Mouse (Mus musculus) erythroblast, adult 5-6 weeks (primary cell): Measurements from ENCODE around the gene Snip1. TPM values are rescaled to one million over a fixed set of nuclear protein-coding genes. Genes with fewer than 3 reads are reported as not detected.

Experiments used
- ATAC-seq: replicated peaks from 2 replicates; pipeline ENCODE4 v1.8.0; 2016; ENCODE audit warnings: moderate number of reproducible peaks, mild to moderate bottlenecking, moderate TSS enrichment, inconsistent platforms; ENCODE audit not compliant: poor library complexity, low FRiP score, severe bottlenecking
- total RNA-seq, 2 experiments: library from RNA; stranded (forward) in 1 of 2; stranded (reverse) in 1 of 2; fragments of 150-400 nt in 1 of 2; fragments of 200-764, 138-1000 nt in 1 of 2; gene quantifications; 2 replicates each; pipeline versions ENCODE4 v1.2.3 to v1.2.4; 2015 to 2017; ENCODE audit warnings: low replicate concordance in 2 of 2

Gene Snip1
- total RNA-seq, 2 experiments from 2014 or later = 7.5 to 9.8 TPM

DNA sequence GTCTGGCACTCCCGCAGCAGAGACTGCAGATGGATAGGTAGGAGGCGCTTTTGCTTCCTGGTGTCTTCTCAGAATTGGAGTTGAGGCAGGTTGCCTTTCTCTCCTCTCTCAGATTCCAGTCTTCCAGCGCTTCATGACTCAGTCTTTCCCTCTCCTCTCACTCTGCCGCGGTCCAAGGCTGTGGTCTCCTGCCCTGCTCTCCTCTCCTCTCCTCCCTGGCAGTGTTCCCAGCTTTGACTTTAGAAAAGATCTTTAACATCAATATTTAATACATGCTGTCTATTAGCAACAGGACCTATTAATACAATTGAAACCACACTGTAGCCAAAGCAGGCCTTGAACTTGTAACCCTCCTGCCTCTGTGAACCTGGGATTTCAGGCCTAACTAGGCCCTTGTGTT is 29.6 kb downstream of the Snip1 start:
- no peak for ATAC-seq

DNA sequence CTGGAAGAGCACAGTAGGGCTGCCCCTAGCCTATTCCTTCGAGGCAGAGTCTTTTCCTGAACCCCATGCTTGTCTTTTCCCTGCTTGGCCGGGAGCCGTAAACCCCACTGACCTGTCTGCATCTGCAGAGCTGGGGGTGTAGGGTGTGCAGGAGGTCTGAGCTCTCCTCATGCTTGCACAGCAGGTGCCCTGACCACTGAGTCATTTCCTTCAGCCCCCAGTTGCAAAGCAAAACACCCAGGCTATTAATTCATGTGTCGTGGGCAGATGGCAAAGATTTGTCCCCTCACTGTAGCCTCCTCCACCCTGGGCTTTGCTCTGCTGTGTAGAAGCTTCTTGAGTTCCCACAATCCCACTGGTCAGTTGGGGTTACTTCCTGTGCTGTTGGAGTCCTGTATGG is 30.9 kb downstream of the Snip1 start:
- ATAC-seq = no peak

DNA sequence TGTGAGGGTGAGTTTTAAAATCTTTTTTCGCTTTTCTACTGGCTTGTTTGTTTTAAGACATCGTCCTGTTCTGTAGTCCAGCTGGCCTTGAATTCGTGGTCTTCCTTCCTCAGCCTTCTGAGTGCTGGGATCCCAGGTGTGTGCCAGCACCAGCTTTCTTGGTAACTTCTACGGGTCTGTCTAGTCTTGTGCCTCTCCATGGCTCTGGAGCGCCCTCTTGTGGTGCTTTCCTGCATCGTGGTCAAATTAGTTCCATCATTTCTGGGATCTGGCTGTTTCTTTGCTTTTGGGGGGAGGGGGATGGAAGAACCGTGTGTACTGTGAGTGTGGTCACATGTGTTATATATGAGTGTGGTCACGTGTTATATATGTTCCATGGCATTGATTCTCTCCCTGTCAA is 33.0 kb downstream of the Snip1 start:
- peak; percentile 76 for ATAC-seq

DNA sequence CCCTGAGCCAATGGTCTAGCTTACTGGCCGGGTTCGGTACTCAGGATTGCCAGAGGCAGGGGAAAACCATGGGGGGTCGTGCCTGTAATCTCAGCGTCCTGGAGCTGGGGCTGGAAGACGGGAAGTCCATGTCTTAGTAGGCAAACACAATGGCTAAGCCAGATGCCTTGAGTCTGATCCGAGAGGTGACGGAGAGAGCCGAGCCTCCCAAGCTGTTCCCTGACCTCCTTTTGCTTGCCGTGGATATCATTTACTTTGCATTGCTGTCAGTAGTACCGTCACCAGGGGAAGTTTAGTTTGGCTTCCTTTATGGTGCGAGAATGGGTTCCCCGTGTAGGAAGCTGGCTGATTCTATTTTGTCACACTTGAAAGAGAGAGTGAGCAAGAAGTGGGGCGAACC is 34.9 kb downstream of the Snip1 start:
- no peak for ATAC-seq

DNA sequence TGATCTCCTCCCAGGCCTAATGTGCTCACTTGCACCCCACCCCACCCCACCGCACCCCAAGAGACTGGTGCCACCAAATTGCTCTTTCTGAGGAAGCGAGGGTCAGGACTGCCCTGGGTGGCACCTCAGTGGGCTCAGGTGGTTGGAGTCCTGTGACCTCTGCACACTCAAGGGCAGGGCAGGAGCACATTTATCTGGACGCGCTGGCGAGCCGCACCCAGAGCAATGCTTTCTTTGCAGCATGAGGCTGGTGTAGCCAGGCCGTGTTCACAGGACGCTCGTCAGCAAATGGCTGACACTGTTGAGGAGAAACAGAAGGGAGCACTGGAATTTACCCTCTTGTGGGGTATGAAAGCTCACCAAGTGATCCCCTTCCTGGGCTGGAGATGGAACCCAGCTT is 38.9 kb downstream of the Snip1 start:
- no peak for ATAC-seq

DNA sequence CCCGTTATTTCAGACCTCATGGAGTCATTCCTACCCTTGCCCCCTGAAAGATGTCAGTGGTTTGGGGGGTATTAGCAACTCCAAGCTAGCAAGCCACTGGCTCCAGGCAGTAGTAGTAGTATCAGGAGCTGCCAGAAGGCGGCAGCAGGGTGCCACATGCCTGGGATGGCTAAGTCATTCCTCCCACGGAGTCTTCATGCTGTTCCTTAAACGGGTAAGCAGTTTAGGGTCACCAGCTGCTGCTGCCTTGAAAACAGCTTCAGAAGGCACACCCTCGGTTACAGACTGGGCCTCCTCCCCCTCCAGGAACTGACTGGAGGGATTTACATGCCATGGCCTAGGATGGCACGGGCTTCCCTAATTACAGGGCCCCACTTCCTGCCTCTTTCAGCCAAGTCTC is 48.2 kb downstream of the Snip1 start:
- ATAC-seq = peak; percentile 79

DNA sequence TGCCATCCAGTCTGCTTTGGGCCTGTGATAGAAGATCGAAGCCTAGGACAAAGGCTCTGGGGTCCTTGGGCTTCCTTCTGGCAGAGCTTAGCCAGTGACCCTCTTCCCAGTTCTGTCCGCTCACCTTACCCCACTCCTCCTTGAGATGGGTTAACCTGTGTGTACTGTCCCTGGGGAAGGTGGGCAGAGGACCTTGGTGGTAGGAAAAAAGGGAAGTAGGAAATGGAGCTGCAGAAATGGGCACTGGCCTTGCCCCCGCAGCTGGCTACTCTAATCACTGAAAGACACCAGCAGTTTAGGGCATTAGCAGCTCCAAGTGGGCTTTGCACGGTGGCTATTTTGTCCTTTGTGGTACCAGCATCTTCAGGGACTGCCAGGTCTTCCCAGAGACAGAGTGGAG is 48.6 kb downstream of the Snip1 start:
- ATAC-seq = no peak

DNA sequence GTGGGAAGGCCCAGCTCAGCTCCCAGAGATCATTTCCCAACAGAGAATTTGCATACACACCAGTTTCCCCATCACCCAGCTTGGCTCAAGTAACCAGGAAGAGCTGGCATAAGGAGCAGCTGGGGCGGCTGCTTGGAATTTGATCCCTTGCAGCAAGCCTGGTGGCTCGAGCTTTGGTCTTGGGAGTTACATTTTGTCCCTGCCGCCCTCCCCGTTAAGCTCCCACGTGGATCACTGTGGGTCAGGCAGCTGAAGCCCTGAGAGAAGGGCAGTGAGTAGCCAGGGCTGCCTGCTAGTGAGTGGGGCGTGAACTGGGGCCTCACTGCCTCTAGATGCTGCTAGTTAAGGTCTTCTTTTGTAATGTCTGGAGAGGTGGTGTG is 49.2 kb downstream of the Snip1 start:
- ATAC-seq = no peak

DNA sequence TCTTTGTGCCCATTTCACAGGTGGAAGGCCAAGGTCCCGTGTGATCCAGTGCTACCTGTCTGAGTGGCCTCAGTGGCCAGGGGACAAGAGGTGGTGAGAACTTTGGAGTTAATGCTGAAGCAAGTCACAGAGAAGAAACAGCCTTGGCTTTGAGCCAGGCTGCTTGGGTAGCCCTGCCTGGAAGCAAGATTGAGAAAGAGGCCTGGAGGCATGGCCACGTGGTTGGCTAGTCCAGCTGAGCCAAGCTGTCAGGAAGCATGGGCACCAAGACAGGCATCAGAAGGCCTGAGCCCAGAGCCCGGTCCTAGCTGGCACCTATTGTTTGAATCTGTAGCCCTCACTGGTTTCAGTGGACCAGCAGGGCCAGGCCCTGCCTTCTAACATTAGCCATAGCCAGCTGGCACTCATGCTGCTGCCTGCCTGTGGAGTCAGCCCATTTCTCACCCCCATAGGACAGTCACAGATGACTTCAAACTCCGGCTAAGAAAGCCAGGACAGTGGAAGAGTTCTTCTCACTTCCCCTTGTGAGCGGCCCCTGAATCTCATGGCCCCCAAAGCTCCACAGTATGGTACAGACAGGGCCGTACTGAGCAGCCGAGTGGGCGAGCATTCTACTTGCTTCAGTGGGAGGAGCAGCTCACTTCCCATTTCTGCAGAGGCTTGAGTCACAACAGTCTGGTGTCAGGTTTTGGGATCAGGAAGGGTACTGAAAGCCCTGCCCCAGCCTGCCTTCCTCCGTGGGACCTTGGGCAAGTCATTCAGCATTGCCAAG is 49.8 kb downstream of the Snip1 start:
- ATAC-seq = no peak

DNA sequence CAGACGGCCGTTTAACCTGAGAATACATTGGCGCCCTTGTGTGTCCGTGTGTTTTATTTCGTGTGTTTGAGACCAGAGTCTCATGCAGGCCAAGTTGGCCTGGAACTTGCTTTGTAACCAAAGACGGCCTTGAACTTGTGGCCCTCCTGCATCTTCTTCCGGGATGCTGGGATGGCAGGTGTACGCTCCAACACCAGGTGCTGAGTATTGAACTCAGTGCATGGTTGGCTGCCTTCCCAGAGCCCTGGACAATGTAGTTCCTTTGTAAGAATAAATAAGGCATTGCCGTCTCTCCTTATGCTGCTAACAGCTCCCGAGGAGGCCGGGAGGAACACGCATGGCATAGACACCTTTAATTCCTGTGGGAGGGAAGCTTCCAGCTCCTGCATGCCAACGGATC is 50.5 kb downstream of the Snip1 start:
- no peak for ATAC-seq

DNA sequence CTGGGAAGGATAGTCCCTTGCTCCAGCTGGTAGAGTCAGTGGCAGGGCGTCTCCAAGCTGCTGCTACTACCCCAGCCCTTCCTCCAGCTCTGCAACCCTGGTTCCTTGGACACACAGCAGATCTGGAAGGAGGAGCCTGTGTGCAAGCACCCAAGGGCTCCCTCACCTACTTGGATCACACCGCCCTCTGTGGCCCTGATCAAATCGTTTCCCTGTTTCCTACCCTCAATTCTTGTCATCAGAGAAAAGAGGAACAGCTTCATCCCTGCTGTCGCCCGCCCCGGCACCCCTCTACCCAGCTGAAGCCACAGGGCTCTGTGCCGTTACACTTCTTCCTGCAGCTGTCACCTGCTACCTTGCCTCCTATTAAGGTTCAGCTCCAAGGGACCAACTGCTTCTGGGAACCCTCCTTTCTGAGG is 51.4 kb downstream of the Snip1 start:
- no peak for ATAC-seq

DNA sequence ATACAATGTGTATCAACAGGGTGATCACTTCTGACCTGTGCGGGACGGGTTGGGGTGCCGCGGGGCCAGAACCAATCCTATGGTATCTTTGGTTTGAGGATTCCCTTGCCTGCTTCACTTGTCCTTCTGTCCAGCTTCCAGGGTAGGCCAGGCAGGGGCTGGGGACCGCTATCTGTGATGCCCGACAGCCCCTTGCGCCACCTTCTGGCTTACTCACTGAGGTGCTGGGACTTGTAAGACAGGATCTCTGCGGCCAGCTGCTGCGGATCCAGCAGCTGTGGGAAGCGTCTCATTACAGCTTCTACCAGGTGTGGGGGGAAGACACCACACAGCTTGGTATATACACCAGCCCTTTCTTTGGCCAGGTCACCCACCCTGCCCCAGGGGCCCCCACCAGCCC is 52.6 kb downstream of the Snip1 start:
- ATAC-seq = no peak

DNA sequence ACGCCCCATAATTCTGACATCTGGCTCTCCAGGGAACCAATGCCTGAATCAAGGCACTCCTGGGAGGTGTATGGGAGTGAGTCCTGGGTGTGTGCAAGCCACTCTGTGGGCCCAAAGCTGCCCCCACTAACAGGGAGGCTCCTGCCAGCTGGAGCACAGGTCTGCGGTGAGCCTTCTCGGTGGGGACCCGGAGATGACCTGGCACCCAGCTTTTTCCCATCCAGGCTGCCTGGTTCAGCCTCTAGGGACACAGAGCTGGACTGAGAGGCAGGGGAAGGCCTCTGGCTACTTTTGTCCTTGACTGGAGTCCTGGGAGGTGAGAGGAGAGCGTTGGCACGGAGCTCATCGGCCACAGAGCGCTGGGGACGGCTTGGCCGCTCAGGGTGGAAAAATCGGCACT is 53.2 kb downstream of the Snip1 start:
- ATAC-seq = no peak

DNA sequence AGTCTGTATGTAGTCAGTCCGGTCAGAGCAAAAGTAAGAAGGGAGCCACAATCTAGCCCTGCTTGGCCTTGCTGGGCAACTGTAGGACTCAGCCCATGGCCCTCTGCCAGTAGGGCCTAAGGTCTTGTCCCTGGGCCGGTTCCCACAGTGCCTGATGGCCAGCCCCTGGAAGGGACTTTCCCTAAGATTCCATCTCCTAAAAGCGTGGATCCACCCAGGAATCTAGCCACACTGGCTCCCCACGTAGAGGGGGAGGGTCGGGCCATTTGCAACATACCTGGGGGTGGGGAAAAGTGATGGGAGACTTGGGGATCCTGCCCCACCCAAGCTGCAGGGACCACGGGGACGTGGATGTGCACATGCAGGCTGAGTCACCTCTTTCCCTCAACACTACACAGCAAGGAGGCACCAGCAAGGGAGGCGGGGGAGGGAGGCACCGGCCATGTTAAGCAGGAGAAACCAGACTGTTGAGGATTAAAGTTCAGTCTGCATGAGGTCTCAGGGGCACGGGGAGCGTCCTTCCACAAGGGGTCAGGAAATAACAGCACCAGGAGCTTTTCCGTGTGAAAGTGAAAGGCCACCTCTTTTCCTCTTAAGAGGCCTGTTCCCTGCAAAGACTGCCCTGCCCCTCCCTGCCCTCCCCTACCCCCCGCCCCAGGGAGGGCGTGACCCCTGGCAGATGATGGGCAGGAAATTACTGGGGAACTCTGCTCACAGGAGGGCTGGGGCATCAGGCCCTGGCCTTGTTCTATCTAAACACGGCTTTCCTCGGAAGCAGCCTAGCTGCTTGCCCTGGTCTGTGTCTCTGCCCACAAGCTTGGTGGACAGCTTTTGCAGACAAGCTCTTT is 56.2 kb downstream of the Snip1 start:
- no peak for ATAC-seq

DNA sequence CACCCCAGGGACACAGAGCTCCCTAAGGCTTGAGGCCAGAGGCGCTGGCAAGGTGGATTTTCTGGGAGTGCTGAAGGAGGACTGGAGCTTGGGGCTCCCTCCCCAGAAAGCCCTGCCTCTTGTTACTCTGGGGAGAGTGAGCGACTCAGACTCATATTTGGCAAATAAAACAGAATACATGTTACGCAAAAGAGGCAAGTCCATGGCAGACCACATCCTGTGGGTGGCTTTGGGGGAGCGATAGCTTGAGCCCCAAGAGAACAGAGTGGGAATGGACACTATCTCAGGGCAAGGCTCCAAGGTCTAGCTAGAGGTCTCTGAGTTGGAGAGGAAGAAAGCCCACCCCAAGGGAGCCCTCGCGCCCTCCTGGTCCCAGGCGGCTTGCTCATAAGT is 56.8 kb downstream of the Snip1 start:
- ATAC-seq = no peak

Other genes starting within 250 kb of the Snip1 start
- 8.2 and 14.0 TPM in 2 replicates for gene Yrdc, start 216.0 kb upstream of the Snip1 start, total RNA-seq (2015; ENCODE audit: low replicate concordance)
- 1.2 and 1.5 TPM in 2 replicates for gene Yrdc, start 216.0 kb upstream of the Snip1 start, total RNA-seq (2017; ENCODE audit: low replicate concordance)
- 5.8 TPM in 1 of 2 replicates, not detected in the other for gene 1110065P20Rik, start 215.5 kb upstream of the Snip1 start, total RNA-seq (2015; ENCODE audit: low replicate concordance)
- 0.70 and 3.3 TPM in 2 replicates for gene 1110065P20Rik, start 215.5 kb upstream of the Snip1 start, total RNA-seq (2017; ENCODE audit: low replicate concordance)
- gene Maneal, start 204.5 kb upstream of the Snip1 start, total RNA-seq (2015; ENCODE audit: low replicate concordance) = not detected in 2 replicates
- not detected in 2 replicates for gene Maneal, start 204.5 kb upstream of the Snip1 start, total RNA-seq (2017; ENCODE audit: low replicate concordance)
- gene Epha10, start 185.8 kb upstream of the Snip1 start, total RNA-seq (2015; ENCODE audit: low replicate concordance) = not detected in 2 replicates
- gene Epha10, start 185.8 kb upstream of the Snip1 start, total RNA-seq (2017; ENCODE audit: low replicate concordance) = not detected in 2 replicates
- gene 9930104L06Rik, start 129.6 kb upstream of the Snip1 start, total RNA-seq (2015; ENCODE audit: low replicate concordance) = 0.38 and 0.84 TPM in 2 replicates
- gene 9930104L06Rik, start 129.6 kb upstream of the Snip1 start, total RNA-seq (2017; ENCODE audit: low replicate concordance) = 3.2 and 6.1 TPM in 2 replicates
- gene Cdca8, start 127.4 kb upstream of the Snip1 start, total RNA-seq (2015; ENCODE audit: low replicate concordance) = 50.9 and 62.5 TPM in 2 replicates
- 52.7 and 74.9 TPM in 2 replicates for gene Cdca8, start 127.4 kb upstream of the Snip1 start, total RNA-seq (2017; ENCODE audit: low replicate concordance)
- 0.58 TPM in 1 of 2 replicates, not detected in the other for gene Rspo1, start 80.2 kb upstream of the Snip1 start, total RNA-seq (2015; ENCODE audit: low replicate concordance)
- gene Rspo1, start 80.2 kb upstream of the Snip1 start, total RNA-seq (2017; ENCODE audit: low replicate concordance) = 0.42 TPM in 1 of 2 replicates, not detected in the other
- gene Gnl2, start 50.1 kb upstream of the Snip1 start, total RNA-seq (2015; ENCODE audit: low replicate concordance) = 11.1 and 36.6 TPM in 2 replicates
- gene Gnl2, start 50.1 kb upstream of the Snip1 start, total RNA-seq (2017; ENCODE audit: low replicate concordance) = 27.7 and 30.8 TPM in 2 replicates
- not detected in 2 replicates for gene Dnali1, start 969 bp upstream of the Snip1 start, total RNA-seq (2015; ENCODE audit: low replicate concordance)
- gene Dnali1, start 969 bp upstream of the Snip1 start, total RNA-seq (2017; ENCODE audit: low replicate concordance) = not detected in 2 replicates
- 15.0 and 20.8 TPM in 2 replicates for gene Meaf6, start 18.5 kb downstream of the Snip1 start, total RNA-seq (2015; ENCODE audit: low replicate concordance)
- 20.4 and 34.7 TPM in 2 replicates for gene Meaf6, start 18.5 kb downstream of the Snip1 start, total RNA-seq (2017; ENCODE audit: low replicate concordance)
- 1.3 and 1.5 TPM in 2 replicates for gene Zc3h12a, start 61.2 kb downstream of the Snip1 start, total RNA-seq (2015; ENCODE audit: low replicate concordance)
- gene Zc3h12a, start 61.2 kb downstream of the Snip1 start, total RNA-seq (2017; ENCODE audit: low replicate concordance) = 1.2 TPM in 1 of 2 replicates, not detected in the other